Mouse (Mus musculus) midbrain, embryonic 14.5 days (tissue): ENCODE data around the gene Rhbdf2. TPM values are rescaled to one million over a fixed set of nuclear protein-coding genes. Genes with fewer than 3 reads are reported as not detected.
"Not testable (repeated sequence)": the region's sequence is repeated elsewhere in the genome, so short reads cannot be mapped to it uniquely, and the experiment has no call there.

Experiments used
- ATAC-seq: fragments of 200-750 bp; cut with Nextera tagmentation; 2 replicates; pipeline ENCODE4 v1.8.0; 2017; ENCODE audit warnings: moderate number of reproducible peaks, moderate library complexity; ENCODE audit not compliant: low FRiP score, low TSS enrichment
- DNase-seq: peaks from one replicate; pipeline ENCODE4 v3.0.0-alpha.2; 2015
- H3K27ac ChIP-seq: fragments of 300-500 bp; sonication (generic); replicated peaks from 2 replicates; pipeline ENCODE4 v1.5.1; 2014; ENCODE audit warnings: mild to moderate bottlenecking, low read depth, low read length, moderate library complexity
- H3K27me3 ChIP-seq: fragments of 300-500 bp; sonication (generic); 2 replicates; pipeline ENCODE4 v1.6.1; 2014; ENCODE audit warnings: low read length, control low read depth, mixed read lengths; ENCODE audit not compliant: control insufficient read depth, insufficient read depth
- H3K36me3 ChIP-seq: fragments of 300-500 bp; sonication (generic); 2 replicates; pipeline ENCODE4 v1.6.1; 2014; ENCODE audit warnings: low read length, control low read depth; ENCODE audit not compliant: control insufficient read depth, insufficient read depth
- H3K4me1 ChIP-seq: fragments of 300-500 bp; sonication (generic); 2 replicates; pipeline ENCODE4 v1.6.1; 2014; ENCODE audit warnings: mild to moderate bottlenecking, antibody characterized with exemption, low read length, control low read depth; ENCODE audit not compliant: control insufficient read depth, insufficient read depth
- H3K4me2 ChIP-seq: fragments of 300-500 bp; sonication (generic); 2 replicates; pipeline ENCODE4 v1.6.1; 2014; ENCODE audit warnings: mild to moderate bottlenecking, low read length, moderate library complexity
- H3K4me3 ChIP-seq: fragments of 300-500 bp; sonication (generic); replicated peaks from 2 replicates; pipeline ENCODE4 v1.5.1; 2014; ENCODE audit warnings: low read depth, low read length
- H3K9ac ChIP-seq: fragments of 300-500 bp; sonication (generic); replicated peaks from 2 replicates; pipeline ENCODE4 v1.6.1; 2014; ENCODE audit warnings: mild to moderate bottlenecking, low read length, moderate library complexity
- H3K9me3 ChIP-seq: fragments of 300-500 bp; sonication (generic); 2 replicates; pipeline ENCODE4 v1.6.1; 2016; ENCODE audit warnings: low read length, control low read depth, mixed read lengths; ENCODE audit not compliant: control insufficient read depth
- WGBS: fragments of 180-500 bp; shearing (Covaris S2); extraction: QIAGEN DNeasy Blood & Tissue Kit; methylation state at CpG from one replicate; pipeline ENCODE4 v1.1.7; 2014; 5-methylcytosine and 5-hydroxymethylcytosine counted together
- polyA plus RNA-seq: library from polyadenylated mRNA; unstranded; fragments of >200 nt; fragmentation: Nextera tagmentation; extraction: Ambion mirVana; gene quantifications from 2 replicates; pipeline ENCODE4 v1.2.1, GENCODE M21; 2014

Rhbdf2 gene
- polyA plus RNA-seq, 1 experiment from 2014 or later, result 0.63 TPM

- H3K27ac ChIP-seq, result peak overlapping the region; percentile 45; the same call in 1 of the 2 replicates
- peak; percentile 92 for ATAC-seq
- peak overlapping the region; percentile 72 for H3K4me3 ChIP-seq
- H3K9ac ChIP-seq, result peak overlapping the region; percentile 89
- peaks cover 35% of the 10 kb centered on the region for H3K36me3 ChIP-seq
- no peaks in the 10 kb centered on the region for H3K9me3 ChIP-seq
- WGBS, result 1% methylated on average over 45 of the region's 45 CpGs
- peak overlapping the region; percentile 94 for H3K4me2 ChIP-seq
- peaks cover 17% of the 10 kb centered on the region for H3K4me1 ChIP-seq
- DNase-seq, result peak; percentile 99
- H3K27me3 ChIP-seq, result no peaks in the 10 kb centered on the region
Observed at GRCm38 (mm10) chr11:116671112-116671844, 44.5 kb upstream of the Rhbdf2 start.

GRCm38 (mm10) chr11:116670386-116670785 is 43.6 kb upstream of the Rhbdf2 start:
- Histone ChIP-seq H3K27ac (no peak overlapping the region), H3K4me1 (peaks cover 17% of the 10 kb centered on the region), H3K4me3 (no peak overlapping the region), H3K36me3 (peaks cover 26% of the 10 kb centered on the region), H3K4me2 (peak overlapping the region; percentile 94), H3K9ac (no peak overlapping the region), H3K27me3 (no peaks in the 10 kb centered on the region), H3K9me3 (no peaks in the 10 kb centered on the region)
- no peak for DNase-seq
- WGBS, result 89% methylated on average over 7 of the region's 7 CpGs
- ATAC-seq, result no peak

GRCm38 (mm10) chr11:116669787-116670365 is 43.1 kb upstream of the Rhbdf2 start:
- Histone ChIP-seq H3K4me3 (no peak overlapping the region), H3K9me3 (no peaks in the 10 kb centered on the region), H3K9ac (no peak overlapping the region), H3K27ac (no peak overlapping the region), H3K4me1 (peaks cover 17% of the 10 kb centered on the region), H3K27me3 (no peaks in the 10 kb centered on the region), H3K4me2 (no peak overlapping the region; the same call in none of the 2 replicates), H3K36me3 (peaks cover 21% of the 10 kb centered on the region)
- peak; percentile 41 for DNase-seq
- 56% methylated on average over 13 of the region's 13 CpGs for WGBS
- ATAC-seq, result no peak

DNA sequence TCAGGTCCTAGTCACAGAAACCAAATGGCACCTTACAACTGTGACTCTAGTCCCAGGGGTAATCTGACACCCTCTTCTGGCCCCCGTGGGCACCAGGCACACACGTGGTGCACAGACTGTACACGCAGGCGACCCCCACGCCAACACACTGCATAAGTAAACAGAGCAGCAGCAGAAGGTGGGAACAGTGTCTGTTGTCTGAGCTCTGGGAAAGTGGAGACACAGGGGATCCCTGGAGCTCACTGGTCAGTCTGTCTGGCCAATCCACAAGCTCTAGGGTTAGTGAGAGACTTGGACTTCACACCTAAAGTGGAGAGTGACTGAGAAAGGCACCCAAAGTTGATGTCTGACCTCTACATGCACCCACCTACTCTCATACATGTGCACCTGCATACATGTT is 42.5 kb upstream of the Rhbdf2 start:
- Histone ChIP-seq H3K9me3 (no peaks in the 10 kb centered on the region), H3K36me3 (peaks cover 15% of the 10 kb centered on the region), H3K27ac (no peak overlapping the region), H3K4me2 (no peak overlapping the region; the same call in 1 of the 2 replicates), H3K4me3 (no peak overlapping the region), H3K4me1 (peaks cover 17% of the 10 kb centered on the region), H3K9ac (no peak overlapping the region), H3K27me3 (no peaks in the 10 kb centered on the region)
- ATAC-seq (no peak), DNase-seq (no peak)
- 60% methylated on average over 5 of the region's 5 CpGs for WGBS

GRCm38 (mm10) chr11:116668839-116669238 is 42.0 kb upstream of the Rhbdf2 start:
- H3K9me3 ChIP-seq, result no peaks in the 10 kb centered on the region
- DNase-seq (peak; percentile 59), ATAC-seq (no peak)
- 35% methylated on average over 7 of the region's 7 CpGs for WGBS
- no peaks in the 10 kb centered on the region for H3K27me3 ChIP-seq
- H3K9ac ChIP-seq, result no peak overlapping the region
- H3K4me3 ChIP-seq, result no peak overlapping the region
- H3K27ac ChIP-seq, result no peak overlapping the region
- no peak overlapping the region for H3K4me2 ChIP-seq
- H3K36me3 ChIP-seq, result peaks cover 10% of the 10 kb centered on the region
- H3K4me1 ChIP-seq, result peaks cover 17% of the 10 kb centered on the region

DNA sequence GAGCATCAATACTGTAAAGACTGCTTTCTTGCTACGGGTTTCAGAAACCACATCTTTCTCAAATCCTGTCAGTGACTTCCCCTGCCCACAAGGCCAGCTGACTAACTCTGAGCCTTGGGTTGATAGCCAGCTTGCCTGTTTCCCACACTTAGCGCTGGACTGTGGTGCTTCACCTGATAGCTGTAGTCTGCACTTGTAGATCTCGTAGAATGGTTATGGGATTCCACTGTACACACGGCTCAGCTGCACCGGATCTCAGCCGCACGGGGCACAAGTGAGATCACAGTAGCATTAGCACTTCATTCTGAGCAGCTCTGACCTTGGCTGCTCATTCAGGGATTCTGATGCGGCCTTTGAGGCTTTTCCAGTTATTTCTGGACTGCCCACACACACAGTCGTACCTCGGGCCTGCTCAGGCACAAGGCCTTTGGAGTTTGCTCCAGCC is 41.6 kb upstream of the Rhbdf2 start:
- DNase-seq, result peak; percentile 2
- no peak for ATAC-seq
- Histone ChIP-seq H3K4me3 (no peak overlapping the region), H3K4me1 (peaks cover 16% of the 10 kb centered on the region), H3K27me3 (no peaks in the 10 kb centered on the region), H3K4me2 (no peak overlapping the region), H3K9ac (no peak overlapping the region), H3K36me3 (peaks cover 6% of the 10 kb centered on the region; the same call in 1 of the 2 replicates), H3K9me3 (no peaks in the 10 kb centered on the region), H3K27ac (no peak overlapping the region)
- WGBS, result 84% methylated on average over 10 of the region's 10 CpGs

DNA sequence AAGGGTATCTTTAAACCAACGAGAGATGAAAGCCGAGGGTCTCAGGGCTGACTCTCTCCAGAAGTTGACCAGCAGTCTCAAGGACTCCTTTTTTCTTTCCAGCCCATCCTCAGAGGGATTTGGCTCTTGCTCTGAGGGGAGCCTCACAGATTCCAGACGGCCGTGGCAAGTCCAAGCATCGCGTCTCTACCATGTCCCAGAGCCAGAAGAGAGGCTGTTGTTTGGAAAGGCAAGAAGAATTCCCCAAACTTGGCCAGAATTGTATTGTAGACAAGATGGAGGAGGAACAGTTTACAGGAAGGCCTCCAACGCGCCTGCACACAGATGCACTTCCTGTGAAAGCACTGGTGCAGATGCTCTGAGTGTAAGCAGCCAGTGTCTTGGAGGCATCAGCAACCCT is 41.1 kb upstream of the Rhbdf2 start:
- Histone ChIP-seq H3K36me3 (peaks cover 1% of the 10 kb centered on the region; the same call in 1 of the 2 replicates), H3K4me1 (peaks cover 15% of the 10 kb centered on the region), H3K27ac (no peak overlapping the region), H3K4me3 (no peak overlapping the region), H3K27me3 (no peaks in the 10 kb centered on the region), H3K4me2 (no peak overlapping the region), H3K9me3 (no peaks in the 10 kb centered on the region), H3K9ac (no peak overlapping the region)
- DNase-seq (no peak), ATAC-seq (no peak)
- 86% methylated on average over 8 of the region's 8 CpGs for WGBS

GRCm38 (mm10) chr11:116667012-116667411 is 40.2 kb upstream of the Rhbdf2 start:
- not testable (repeated sequence) for H3K27me3 ChIP-seq, DNase-seq, H3K27ac ChIP-seq, H3K4me3 ChIP-seq, H3K9ac ChIP-seq, H3K9me3 ChIP-seq, H3K4me2 ChIP-seq, H3K36me3 ChIP-seq, ATAC-seq
- peaks cover 19% of the 10 kb centered on the region for H3K4me1 ChIP-seq
- WGBS, result 91% methylated on average over 3 of the region's 5 CpGs

GRCm38 (mm10) chr11:116666566-116666965 is 39.7 kb upstream of the Rhbdf2 start:
- H3K9ac ChIP-seq, result no peak overlapping the region
- H3K4me2 ChIP-seq, result no peak overlapping the region
- no peaks in the 10 kb centered on the region for H3K9me3 ChIP-seq
- no peak overlapping the region for H3K27ac ChIP-seq
- H3K27me3 ChIP-seq, result no peaks in the 10 kb centered on the region
- peaks cover 23% of the 10 kb centered on the region for H3K4me1 ChIP-seq
- no peaks in the 10 kb centered on the region for H3K36me3 ChIP-seq
- ATAC-seq, result no peak
- no peak for DNase-seq
- 82% methylated on average over 9 of the region's 9 CpGs for WGBS
- H3K4me3 ChIP-seq, result no peak overlapping the region
